9 mouse cellular contexts compared by ENCODE assay signal in the genomic region with DNA sequence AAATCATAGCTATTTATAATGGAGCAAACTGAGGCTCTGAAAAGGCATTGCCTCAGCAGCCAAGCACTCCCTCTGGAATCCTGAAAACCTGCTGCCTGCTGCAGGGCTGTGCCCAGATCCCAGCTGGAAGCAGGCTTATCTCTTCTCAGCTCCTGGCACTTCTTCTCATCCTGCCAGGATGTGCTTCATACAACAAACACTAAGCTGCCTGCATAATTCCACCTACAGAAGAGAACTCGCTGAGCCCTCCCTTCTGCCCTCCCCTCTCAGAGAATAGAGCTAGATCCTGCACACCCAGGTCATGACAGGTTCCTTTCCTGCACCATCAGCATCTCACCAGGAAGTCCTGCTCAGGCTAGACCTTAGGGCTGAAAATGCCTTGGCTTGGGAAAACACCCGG.
DNase-seq lines count a peak whose midpoint lies in the region; ATAC-seq and TF ChIP-seq lines count a peak whose summit lies in the region.
"Had no signal": no experiment of that assay in that cellular context is flagged by ENCODE, and none has a peak within 500 bp of the region (broad histone marks: within the 10 kb centered on the region; RNA-seq: fewer than 3 reads in every experiment).

No protein-coding gene starts in this region.

- peak; percentile 93 for ATAC-seq in cerebellum, adult (ENCODE audit: insufficient number of reproducible peaks, low FRiP score, low TSS enrichment)
- ATAC-seq in lung, postnatal 0 days = 0 out of 2 replicates have a peak, but pooled peaks have one; percentile 6
- 0 out of 2 replicates have a peak, but pooled peaks have one; percentile 52 for ATAC-seq in stomach, postnatal 0 days (ENCODE audit: low FRiP score, low TSS enrichment)

- no peak overlapping the region for H3K9ac ChIP-seq in lung, postnatal 0 days (replicated peaks; ENCODE audit: low read depth)
- H3K9ac ChIP-seq in stomach, postnatal 0 days (ENCODE audit: low read length) = no peak overlapping the region

- 53% methylated on average over 2 of the region's 2 CpGs for WGBS in lung, postnatal 0 days
- 51% methylated on average over 2 of the region's 2 CpGs for WGBS in stomach, postnatal 0 days

- H3K4me1 ChIP-seq in lung, postnatal 0 days (ENCODE audit: insufficient read depth, low read depth, low read length) = no peaks in the 10 kb centered on the region
- no peaks in the 10 kb centered on the region; the same call in 1 of the 2 replicates for H3K4me1 ChIP-seq in stomach, postnatal 0 days (replicated peaks; ENCODE audit: control insufficient read depth, insufficient read depth)

- TF ChIP-seq EP300 in lung, postnatal 0 days (IDR thresholded peaks at IDR 0.05) = no peak
- TF ChIP-seq EP300 in stomach, postnatal 0 days (optimal IDR thresholded peaks at IDR 0.05) = no peak

- H3K9me3 ChIP-seq in lung, postnatal 0 days (ENCODE audit: low read length) = no peaks in the 10 kb centered on the region
- H3K9me3 ChIP-seq in stomach, postnatal 0 days (ENCODE audit: control insufficient read depth, low read length) = no peaks in the 10 kb centered on the region

- DNase-seq in cerebellum, postnatal 4 days (ENCODE audit: low spot score in 2 of 2) = no peak
- no peak for DNase-seq in lung, postnatal 0 days (ENCODE audit: low spot score)
- DNase-seq in lung, postnatal 10 days = no peak
- peak; percentile 44 for DNase-seq in left cerebral cortex, adult 11 months (ENCODE audit: low spot score)
- DNase-seq in stomach, postnatal 0 days (ENCODE audit: low spot score) = no peak
- DNase-seq in kidney, postnatal 10 days = no peak
- no peak for DNase-seq in liver
- DNase-seq: lung, adult 18-20 months had no signal

- H3K36me3 ChIP-seq in lung, postnatal 0 days (ENCODE audit: insufficient read depth, low read length) = no peaks in the 10 kb centered on the region
- no peaks in the 10 kb centered on the region for H3K36me3 ChIP-seq in stomach, postnatal 0 days (ENCODE audit: control insufficient read depth, insufficient read depth, low read length)

- no peak overlapping the region for H3K4me3 ChIP-seq in lung, postnatal 0 days (ENCODE audit: low read depth, low read length)
- no peak overlapping the region for H3K4me3 ChIP-seq in stomach, postnatal 0 days (ENCODE audit: low read depth, low read length)

- no peak for TF ChIP-seq CTCF in lung, postnatal 0 days (IDR thresholded peaks at IDR 0.05)
- no peak for TF ChIP-seq CTCF in stomach, postnatal 0 days (IDR thresholded peaks at IDR 0.05; ENCODE audit: low read depth)

- H3K27ac ChIP-seq in lung, postnatal 0 days (ENCODE audit: low read length) = no peak overlapping the region
- H3K27ac ChIP-seq in stomach, postnatal 0 days (replicated peaks) = no peak overlapping the region

- H3K27me3 ChIP-seq in lung, postnatal 0 days (replicated peaks; ENCODE audit: insufficient read depth, low read length) = no peaks in the 10 kb centered on the region
- no peaks in the 10 kb centered on the region for H3K27me3 ChIP-seq in stomach, postnatal 0 days (ENCODE audit: control insufficient read depth, insufficient read depth, low read length)

- H3K4me2 ChIP-seq in lung, postnatal 0 days (replicated peaks; ENCODE audit: low read depth, low read length) = no peak overlapping the region
- H3K4me2 ChIP-seq in stomach, postnatal 0 days (replicated peaks; ENCODE audit: low read depth) = no peak overlapping the region

Comparison
In these comparisons a context has a peak if more than half of its experiments do, and no peak if none do; other contexts are left out.
1. ATAC-seq: peak in every context shown above with its lines; median percentile 93 in cerebellum, adult; 52 in stomach, postnatal 0 days; 6 in lung, postnatal 0 days.